Mouse (Mus musculus): ENCODE measurements at regions not wholly inside any gene's neighbourhood (a gene's known extent, or its start where the extent isn't known, plus 50 kb on each side); places are given as distances from the start of the nearest gene placed in this dataset.

DNA sequence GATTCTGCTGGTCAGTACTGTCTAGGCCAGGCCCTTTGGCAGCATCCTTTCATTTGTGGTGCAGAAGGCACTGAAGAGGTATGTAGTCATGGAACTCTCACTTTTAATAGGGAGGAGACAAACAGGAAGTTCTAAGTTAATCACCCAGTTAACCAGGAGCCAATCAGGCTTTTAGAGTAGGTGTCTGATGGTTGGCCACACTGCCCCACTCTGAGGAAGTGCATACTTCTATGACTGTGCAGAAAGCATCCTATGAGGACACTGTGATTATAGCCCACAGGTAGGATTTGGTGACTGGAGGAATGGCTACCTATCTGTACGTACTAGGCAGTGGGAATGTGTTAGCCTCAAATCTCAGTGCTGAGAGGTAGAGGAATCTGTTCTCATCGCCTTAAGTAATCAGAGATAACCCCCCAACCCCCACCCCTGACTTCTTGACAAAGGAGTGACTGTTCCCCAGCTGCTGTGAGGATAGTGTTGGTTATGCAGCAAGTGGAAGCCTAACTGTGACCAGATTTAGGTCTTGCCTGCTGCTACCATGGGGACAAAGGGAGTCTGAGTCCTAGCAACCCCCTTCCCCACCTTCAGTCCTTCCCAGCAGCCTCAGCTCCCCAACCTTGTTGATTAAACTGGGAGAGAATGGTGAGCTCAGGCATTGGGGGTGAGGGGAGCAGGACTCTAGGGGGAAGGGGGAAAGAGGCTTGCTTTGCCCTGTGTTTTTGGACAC is 103.3 kb upstream of the Rapgef5 start:
- 29% methylated on average over 2 of the region's 2 CpGs for WGBS
- Histone ChIP-seq H3K36me3 (no peaks in the 10 kb centered on the region), H3K4me2 (replicated peaks) (no peak overlapping the region), H3K27me3 (no peaks in the 10 kb centered on the region), H3K4me3 (no peak overlapping the region), H3K9ac (no peak overlapping the region), H3K9me3 (no peaks in the 10 kb centered on the region), H3K4me1 (peaks cover 5% of the 10 kb centered on the region; the same call in 1 of the 2 replicates), H3K27ac (no peak overlapping the region)
- no peak for ATAC-seq (ENCODE audit: insufficient number of reproducible peaks, insufficient read depth, low FRiP score, low TSS enrichment)

DNA sequence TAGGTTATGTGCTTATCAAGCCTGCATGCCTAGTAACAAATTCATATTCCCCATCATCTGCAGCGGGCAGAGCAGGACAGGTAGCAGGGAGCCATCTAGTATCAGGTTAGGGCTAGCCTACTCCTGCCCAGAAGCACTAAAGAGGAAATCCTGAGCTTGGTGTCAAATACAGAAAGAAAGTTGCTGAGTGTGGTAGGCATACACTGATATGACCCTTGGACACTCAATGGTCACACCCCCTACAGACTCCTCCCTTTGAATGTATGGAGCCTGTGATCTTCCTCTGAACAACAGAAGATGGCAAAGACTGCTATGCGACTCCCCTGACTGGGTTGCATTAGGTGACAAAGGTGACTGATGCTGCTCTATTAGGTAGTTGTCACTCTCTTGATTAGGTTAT is 102.3 kb upstream of the Rapgef5 start:
- no peaks in the 10 kb centered on the region for H3K9me3 ChIP-seq
- H3K4me2 ChIP-seq (replicated peaks): no peak overlapping the region
- no peaks in the 10 kb centered on the region for H3K36me3 ChIP-seq
- H3K4me3 ChIP-seq: no peak overlapping the region
- no peak for ATAC-seq (ENCODE audit: insufficient number of reproducible peaks, insufficient read depth, low FRiP score, low TSS enrichment)
- WGBS: 84% methylated on average over 2 of the region's 2 CpGs
- no peak overlapping the region for H3K27ac ChIP-seq
- H3K4me1 ChIP-seq: peaks cover 5% of the 10 kb centered on the region; the same call in 1 of the 2 replicates
- no peaks in the 10 kb centered on the region for H3K27me3 ChIP-seq
- no peak overlapping the region for H3K9ac ChIP-seq

DNA sequence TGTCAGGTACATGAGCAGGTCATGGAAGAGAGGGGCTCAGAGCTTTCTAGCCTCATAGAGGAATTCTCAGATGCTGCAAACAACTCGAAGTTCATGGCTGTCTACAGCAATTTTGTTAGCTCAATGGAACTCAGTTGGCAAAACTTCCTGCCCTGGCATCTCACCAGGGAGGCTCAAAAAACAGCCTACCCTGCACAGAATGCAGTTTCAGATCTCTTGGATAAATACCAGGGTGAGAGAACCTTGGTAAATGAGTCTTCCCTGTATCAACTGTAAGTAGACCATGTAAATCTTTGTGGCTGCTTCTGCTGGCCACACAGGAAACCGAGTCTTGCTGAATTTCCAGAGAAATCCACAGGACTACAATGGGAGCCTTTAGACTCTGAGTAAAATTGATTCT is 101.1 kb upstream of the Rapgef5 start:
- Histone ChIP-seq H3K4me1 (peaks cover 5% of the 10 kb centered on the region; the same call in 1 of the 2 replicates), H3K4me2 (replicated peaks) (no peak overlapping the region), H3K9ac (no peak overlapping the region), H3K27ac (no peak overlapping the region), H3K27me3 (no peaks in the 10 kb centered on the region), H3K9me3 (no peaks in the 10 kb centered on the region), H3K36me3 (no peaks in the 10 kb centered on the region), H3K4me3 (no peak overlapping the region)
- no peak for ATAC-seq (ENCODE audit: insufficient number of reproducible peaks, insufficient read depth, low FRiP score, low TSS enrichment)
- WGBS: 77% methylated on average over 2 of the region's 2 CpGs

DNA sequence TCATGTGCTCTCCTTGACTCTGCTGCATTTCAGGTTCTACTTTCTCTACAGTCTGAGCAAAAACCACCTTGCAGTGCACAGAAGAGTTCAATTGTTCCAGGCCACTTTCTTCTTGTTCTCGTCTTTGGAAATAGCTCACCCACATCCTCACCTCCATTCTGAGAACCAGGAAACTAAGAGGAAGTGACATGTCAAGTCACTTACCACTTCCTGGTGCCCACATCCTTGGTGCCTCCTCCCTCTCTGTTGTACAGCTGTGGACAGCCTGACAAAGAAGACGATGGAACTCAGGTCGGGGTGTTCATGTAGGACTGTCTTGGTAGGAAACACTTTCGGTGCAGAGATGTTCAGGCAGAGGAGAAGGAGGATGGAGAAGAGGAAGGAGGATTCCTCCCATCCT is 98.3 kb upstream of the Rapgef5 start:
- 85% methylated on average over 4 of the region's 4 CpGs for WGBS
- Histone ChIP-seq H3K4me3 (no peak overlapping the region), H3K27me3 (no peaks in the 10 kb centered on the region), H3K9me3 (no peaks in the 10 kb centered on the region), H3K27ac (no peak overlapping the region), H3K4me2 (replicated peaks) (no peak overlapping the region), H3K9ac (no peak overlapping the region), H3K36me3 (no peaks in the 10 kb centered on the region), H3K4me1 (peaks cover 4% of the 10 kb centered on the region; the same call in 1 of the 2 replicates)
- no peak for ATAC-seq (ENCODE audit: insufficient number of reproducible peaks, insufficient read depth, low FRiP score, low TSS enrichment)

DNA sequence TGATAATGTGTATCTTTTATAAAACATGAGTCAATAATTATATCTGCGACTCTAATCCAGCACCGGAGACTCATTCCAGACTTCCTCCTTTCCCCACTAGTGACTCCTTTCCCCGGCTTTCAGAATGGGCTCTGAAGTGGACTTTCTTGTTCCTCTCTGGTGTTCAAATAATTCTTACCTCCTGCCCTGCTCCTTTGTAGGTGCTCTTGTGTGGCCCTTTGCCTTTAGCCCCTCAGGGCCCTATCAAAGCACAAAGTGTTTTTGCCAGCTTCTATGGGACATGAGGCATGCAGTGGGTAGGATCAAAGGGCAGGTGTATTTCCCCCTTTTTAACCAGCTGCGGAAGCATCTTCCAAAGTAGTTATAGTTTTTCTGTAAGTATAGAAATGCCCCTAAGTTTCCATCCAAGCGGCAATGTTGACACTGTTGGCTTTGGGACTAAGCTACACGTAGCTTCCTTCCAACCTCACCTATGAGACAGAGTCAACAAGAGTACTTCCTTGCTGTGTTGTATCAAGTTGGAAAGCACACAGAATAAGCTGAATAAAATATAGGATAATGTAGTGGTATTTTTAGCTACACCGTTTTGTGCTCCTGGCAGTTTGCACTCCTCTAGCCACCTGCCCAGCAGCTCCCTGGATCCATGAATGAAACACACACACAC is 93.8 kb upstream of the Rapgef5 start:
- 81% methylated on average over 7 of the region's 7 CpGs for WGBS
- ATAC-seq (ENCODE audit: insufficient number of reproducible peaks, insufficient read depth, low FRiP score, low TSS enrichment): no peak
- Histone ChIP-seq H3K27me3 (no peaks in the 10 kb centered on the region), H3K27ac (no peak overlapping the region), H3K36me3 (no peaks in the 10 kb centered on the region), H3K4me3 (no peak overlapping the region), H3K4me1 (no peaks in the 10 kb centered on the region), H3K9ac (no peak overlapping the region), H3K9me3 (no peaks in the 10 kb centered on the region), H3K4me2 (replicated peaks) (no peak overlapping the region)

DNA sequence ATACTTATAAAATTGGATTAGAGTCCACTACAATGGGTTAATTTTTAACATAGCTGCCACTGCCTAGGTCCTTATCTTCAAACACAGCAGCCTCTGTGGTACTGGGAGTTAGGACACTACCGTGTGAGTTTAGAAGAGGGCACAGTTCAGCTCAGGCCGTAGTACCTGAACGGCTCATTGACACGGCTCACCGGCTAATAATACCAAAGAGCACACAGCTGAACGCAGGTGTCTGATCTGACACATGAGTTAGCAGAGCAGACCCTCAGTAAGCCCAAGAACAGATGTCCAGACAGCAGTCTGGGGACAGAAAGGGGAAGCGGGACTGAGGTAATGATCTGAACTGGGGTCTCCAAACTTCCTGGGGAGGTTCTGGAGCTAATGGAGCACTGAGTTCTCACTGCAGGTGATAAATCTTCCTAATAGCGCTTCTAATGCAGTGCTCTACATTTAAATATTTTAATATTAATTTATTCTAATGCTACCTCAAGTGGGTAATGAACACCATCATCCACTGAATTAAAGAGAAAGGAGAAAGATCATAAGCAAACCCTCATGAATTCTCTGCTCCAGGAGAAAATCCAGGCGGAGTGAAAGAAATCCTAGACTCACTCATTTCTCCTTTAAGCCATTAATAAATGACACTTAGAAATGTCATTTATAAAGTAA is 90.8 kb upstream of the Rapgef5 start:
- no peak overlapping the region for H3K27ac ChIP-seq
- no peak overlapping the region for H3K9ac ChIP-seq
- no peaks in the 10 kb centered on the region for H3K36me3 ChIP-seq
- no peaks in the 10 kb centered on the region for H3K27me3 ChIP-seq
- no peaks in the 10 kb centered on the region for H3K4me1 ChIP-seq
- H3K4me2 ChIP-seq (replicated peaks): no peak overlapping the region
- H3K9me3 ChIP-seq: no peaks in the 10 kb centered on the region
- no peak for ATAC-seq (ENCODE audit: insufficient number of reproducible peaks, insufficient read depth, low FRiP score, low TSS enrichment)
- 78% methylated on average over 9 of the region's 9 CpGs for WGBS
- H3K4me3 ChIP-seq: no peak overlapping the region

DNA sequence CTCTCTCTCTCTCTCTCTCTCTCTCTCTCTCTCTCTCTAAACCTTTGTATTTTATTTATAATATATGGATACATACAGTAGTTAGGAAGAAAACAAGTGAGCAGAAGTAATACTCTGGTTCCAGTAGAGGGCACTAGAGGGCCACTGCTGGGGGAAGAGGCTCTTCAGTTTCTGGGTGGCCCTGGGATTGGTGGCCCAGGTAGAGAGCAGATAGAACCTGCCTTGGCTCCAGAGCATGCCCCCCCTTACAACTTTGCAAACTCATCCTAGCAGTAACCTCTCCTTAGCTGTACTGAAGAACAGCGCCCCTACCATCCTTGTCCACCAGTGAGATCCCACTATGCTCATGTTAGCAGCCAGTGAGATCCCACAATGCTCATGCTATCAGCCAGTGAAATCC is 88.8 kb upstream of the Rapgef5 start:
- H3K4me2 ChIP-seq (replicated peaks): no peak overlapping the region
- H3K27ac ChIP-seq: no peak overlapping the region
- ATAC-seq (ENCODE audit: insufficient number of reproducible peaks, insufficient read depth, low FRiP score, low TSS enrichment): no peak
- H3K9me3 ChIP-seq: no peaks in the 10 kb centered on the region
- WGBS: 24% methylated on average over 1 of the region's 1 CpGs
- no peak overlapping the region for H3K4me3 ChIP-seq
- no peaks in the 10 kb centered on the region for H3K4me1 ChIP-seq
- H3K27me3 ChIP-seq: no peaks in the 10 kb centered on the region
- H3K9ac ChIP-seq: no peak overlapping the region
- H3K36me3 ChIP-seq: no peaks in the 10 kb centered on the region

DNA sequence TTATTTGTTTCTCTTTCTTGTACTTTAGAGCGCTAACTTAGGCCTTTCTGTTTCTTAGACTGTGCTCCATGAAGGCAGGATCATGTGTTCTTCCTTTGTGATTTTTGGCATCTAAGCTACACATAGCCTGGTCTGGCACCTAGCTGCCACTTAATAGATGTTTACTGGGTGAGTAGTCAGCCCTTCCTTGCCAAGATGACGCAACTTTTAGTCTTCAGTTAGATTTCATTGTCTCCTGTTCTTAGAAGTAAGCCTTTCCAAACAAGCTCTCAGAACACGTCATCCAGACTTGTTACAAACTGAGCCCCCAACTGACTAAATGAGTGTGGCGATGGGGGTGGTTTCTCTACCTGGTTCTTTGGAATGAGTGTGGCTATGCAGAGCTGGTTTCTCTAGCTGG is 85.4 kb upstream of the Rapgef5 start:
- Histone ChIP-seq H3K4me1 (no peaks in the 10 kb centered on the region), H3K4me3 (no peak overlapping the region), H3K9me3 (no peaks in the 10 kb centered on the region), H3K36me3 (no peaks in the 10 kb centered on the region), H3K9ac (no peak overlapping the region), H3K4me2 (replicated peaks) (no peak overlapping the region), H3K27ac (no peak overlapping the region), H3K27me3 (no peaks in the 10 kb centered on the region)
- 88% methylated on average over 4 of the region's 4 CpGs for WGBS
- no peak for ATAC-seq (ENCODE audit: insufficient number of reproducible peaks, insufficient read depth, low FRiP score, low TSS enrichment)

DNA sequence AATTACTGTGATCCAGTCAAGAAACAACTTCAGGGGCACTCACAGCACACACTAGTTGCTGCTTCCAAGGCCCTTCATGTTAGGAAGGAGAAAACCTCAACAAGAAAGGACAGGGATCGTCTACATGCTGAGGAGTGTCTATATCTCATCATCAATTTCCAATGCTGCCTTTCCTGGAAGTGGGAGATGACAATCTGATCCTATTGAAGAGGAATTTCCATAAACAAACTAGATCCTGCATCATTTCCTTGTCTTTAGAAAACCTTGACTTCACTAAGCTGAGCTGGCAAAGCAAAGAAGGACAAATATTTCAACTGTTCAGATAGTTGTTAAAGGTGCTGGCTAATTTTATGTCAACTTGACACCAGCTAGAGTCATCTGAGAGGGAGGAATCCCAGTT is 83.5 kb upstream of the Rapgef5 start:
- H3K4me3 ChIP-seq: no peak overlapping the region
- no peaks in the 10 kb centered on the region for H3K9me3 ChIP-seq
- no peak overlapping the region for H3K9ac ChIP-seq
- no peak for ATAC-seq (ENCODE audit: insufficient number of reproducible peaks, insufficient read depth, low FRiP score, low TSS enrichment)
- H3K27ac ChIP-seq: no peak overlapping the region
- H3K36me3 ChIP-seq: no peaks in the 10 kb centered on the region
- no peaks in the 10 kb centered on the region for H3K27me3 ChIP-seq
- WGBS: 67% methylated on average over 1 of the region's 1 CpGs
- H3K4me1 ChIP-seq: no peaks in the 10 kb centered on the region
- no peak overlapping the region for H3K4me2 ChIP-seq (replicated peaks)

DNA sequence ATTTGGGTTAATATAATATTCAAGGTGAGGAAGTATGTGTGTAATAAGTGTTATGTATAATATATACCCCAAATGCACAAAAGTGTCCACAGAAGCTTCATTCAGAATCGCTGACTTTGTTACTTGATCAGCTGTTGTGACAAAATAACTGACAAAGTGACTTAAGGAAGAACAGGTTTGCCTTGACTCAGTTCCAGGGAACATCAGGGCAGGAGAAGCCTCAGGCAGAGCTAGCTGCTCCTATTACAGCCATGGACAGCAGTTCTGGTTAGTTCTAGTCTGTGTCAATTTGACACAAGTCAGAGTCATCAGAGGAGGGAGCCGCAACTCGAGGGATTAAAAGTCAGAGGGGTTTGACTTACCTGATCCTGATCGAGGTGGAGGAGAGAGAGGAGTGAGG is 79.3 kb upstream of the Rapgef5 start:
- peaks cover 5% of the 10 kb centered on the region; the same call in 1 of the 2 replicates for H3K4me1 ChIP-seq
- H3K36me3 ChIP-seq: no peaks in the 10 kb centered on the region
- no peak overlapping the region for H3K9ac ChIP-seq
- 62% methylated on average over 4 of the region's 4 CpGs for WGBS
- no peak overlapping the region for H3K27ac ChIP-seq
- no peak overlapping the region for H3K4me3 ChIP-seq
- no peaks in the 10 kb centered on the region for H3K27me3 ChIP-seq
- no peaks in the 10 kb centered on the region for H3K9me3 ChIP-seq
- H3K4me2 ChIP-seq (replicated peaks): no peak overlapping the region
- ATAC-seq (ENCODE audit: insufficient number of reproducible peaks, insufficient read depth, low FRiP score, low TSS enrichment): no peak

DNA sequence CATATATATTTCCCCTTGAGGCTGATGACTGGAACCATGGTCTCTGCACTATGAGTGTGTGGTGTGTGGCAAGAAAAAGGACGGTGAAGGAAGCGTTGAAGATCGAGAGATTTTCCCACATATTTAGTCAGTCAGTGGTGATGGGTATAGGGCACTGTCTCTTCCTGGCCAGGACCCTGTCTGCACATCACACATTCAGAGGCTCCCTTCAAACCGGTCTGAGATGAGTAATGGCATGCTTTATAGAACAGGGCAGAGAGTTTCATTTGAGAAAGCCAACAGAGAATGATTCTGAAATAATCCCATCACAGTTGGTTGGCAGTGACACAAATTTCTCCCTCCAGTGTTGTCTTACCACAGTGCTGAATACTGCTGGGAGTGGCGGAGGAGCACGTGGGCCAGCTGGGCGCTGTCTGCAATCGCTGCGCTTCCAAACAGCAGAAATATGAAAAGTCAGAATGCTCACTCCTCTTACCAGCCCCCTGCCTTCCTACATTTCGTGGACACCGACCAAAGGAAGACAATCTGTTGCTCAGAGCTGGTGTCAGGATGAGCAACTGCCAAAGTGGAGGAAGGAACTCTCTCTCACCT is 77.2 kb upstream of the Rapgef5 start:
- H3K9ac ChIP-seq: no peak overlapping the region
- no peak overlapping the region for H3K4me3 ChIP-seq
- 79% methylated on average over 11 of the region's 11 CpGs for WGBS
- H3K27me3 ChIP-seq: no peaks in the 10 kb centered on the region
- no peak for ATAC-seq (ENCODE audit: insufficient number of reproducible peaks, insufficient read depth, low FRiP score, low TSS enrichment)
- H3K4me1 ChIP-seq: peaks cover 5% of the 10 kb centered on the region; the same call in 1 of the 2 replicates
- no peaks in the 10 kb centered on the region for H3K36me3 ChIP-seq
- no peaks in the 10 kb centered on the region for H3K9me3 ChIP-seq
- no peak overlapping the region for H3K27ac ChIP-seq
- H3K4me2 ChIP-seq (replicated peaks): no peak overlapping the region

Data from embryonic facial prominence, embryonic 12.5 days (tissue).